Mouse (Mus musculus): ENCODE data around the gene Spsb1. TPM values are rescaled to one million over a fixed set of nuclear protein-coding genes. Genes with fewer than 3 reads are reported as not detected.

Spsb1 gene
- total RNA-seq, 2 experiments from 2014 or later: 5.5 to 16.1 TPM

DNA sequence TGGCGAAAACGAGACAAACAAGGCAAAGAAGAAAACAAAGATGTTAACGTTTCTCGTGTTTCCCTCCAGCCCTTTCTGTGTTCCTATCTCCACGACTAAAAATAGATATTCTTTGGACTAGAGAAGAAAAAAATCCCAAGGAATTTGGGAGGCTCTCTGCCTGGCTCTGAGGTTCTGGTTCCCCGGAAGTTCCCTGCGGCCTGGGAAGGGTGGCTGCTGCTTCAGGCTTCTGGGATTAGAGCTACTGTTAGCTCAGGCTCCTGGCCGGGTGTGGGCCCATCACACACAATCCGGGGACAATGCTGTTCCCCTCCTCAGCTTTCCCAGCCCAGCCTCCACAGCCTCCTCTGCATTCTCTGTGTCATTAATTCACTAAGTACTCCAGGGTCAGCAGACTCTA lies 86.8 kb downstream of the Spsb1 start:
- no peak for DNase-seq
- peak overlapping the region; percentile 61 for H3K27ac ChIP-seq
- no peak overlapping the region for H3K4me3 ChIP-seq
- no peak for TF ChIP-seq CTCF (IDR thresholded peaks at IDR 0.05)
- intact Hi-C loops (cut with DNase I): no loop called here

- Histone ChIP-seq H3K27ac (no peak overlapping the region), H3K4me3 (no peak overlapping the region)
- no peak for DNase-seq
- no peak for TF ChIP-seq CTCF (IDR thresholded peaks at IDR 0.05)
- intact Hi-C loops (cut with DNase I): no loop called here
These were observed 87.5 kb downstream of the Spsb1 start for GRCm38 (mm10) chr4:149867351-149867750.

DNA sequence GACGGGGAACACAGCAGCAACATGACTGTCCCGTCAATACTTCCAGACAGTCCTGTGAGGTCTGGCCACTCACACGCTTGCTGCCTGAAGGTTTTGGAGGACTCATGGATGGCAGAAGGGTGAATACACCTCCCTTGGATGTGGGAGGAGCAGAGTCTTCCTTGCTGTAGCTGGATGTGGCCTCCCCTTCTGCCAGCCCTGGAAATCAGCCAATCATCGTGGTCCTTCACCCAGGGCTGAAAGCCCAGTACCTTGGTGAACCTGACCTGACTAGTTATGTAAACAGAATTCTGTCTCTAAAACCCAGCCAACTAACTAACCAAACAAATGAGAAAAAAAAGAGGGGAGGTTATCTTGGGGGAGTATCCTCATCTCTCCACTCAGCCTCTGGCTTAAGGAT lies 90.4 kb downstream of the Spsb1 start:
- TF ChIP-seq CTCF (IDR thresholded peaks at IDR 0.05): no peak
- DNase-seq: no peak
- H3K4me3 ChIP-seq: no peak overlapping the region
- intact Hi-C loops (cut with DNase I): no loop called here
- H3K27ac ChIP-seq: no peak overlapping the region

GRCm38 (mm10) chr4:149863522-149863921 lies 91.3 kb downstream of the Spsb1 start:
- no peak overlapping the region for H3K4me3 ChIP-seq
- intact Hi-C loops (cut with DNase I): no loop called here
- no peak overlapping the region for H3K27ac ChIP-seq
- TF ChIP-seq CTCF (IDR thresholded peaks at IDR 0.05): no peak
- no peak for DNase-seq

DNA sequence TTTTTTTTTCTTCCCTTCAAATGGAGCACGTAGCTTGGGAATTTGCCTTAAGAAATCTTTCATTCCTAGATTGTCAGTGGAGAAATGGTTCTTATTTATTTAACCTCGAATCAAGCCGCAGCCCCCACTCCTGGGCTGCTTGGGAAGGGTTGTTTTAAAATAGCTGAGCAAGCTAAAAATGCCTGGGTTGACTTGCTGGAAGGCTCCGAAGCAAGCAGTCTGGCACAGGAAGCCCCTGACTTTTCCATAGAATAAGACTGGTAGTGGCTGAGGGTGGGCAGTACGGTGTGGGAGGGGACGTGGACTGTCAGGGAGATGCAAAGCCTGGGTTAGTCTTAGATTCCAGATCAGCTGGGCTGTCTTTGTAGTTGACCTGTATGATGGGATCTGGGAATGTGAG lies 94.5 kb downstream of the Spsb1 start:
- no peak overlapping the region for H3K4me3 ChIP-seq
- intact Hi-C loops (cut with DNase I): no loop called here
- TF ChIP-seq CTCF (IDR thresholded peaks at IDR 0.05): no peak

DNA sequence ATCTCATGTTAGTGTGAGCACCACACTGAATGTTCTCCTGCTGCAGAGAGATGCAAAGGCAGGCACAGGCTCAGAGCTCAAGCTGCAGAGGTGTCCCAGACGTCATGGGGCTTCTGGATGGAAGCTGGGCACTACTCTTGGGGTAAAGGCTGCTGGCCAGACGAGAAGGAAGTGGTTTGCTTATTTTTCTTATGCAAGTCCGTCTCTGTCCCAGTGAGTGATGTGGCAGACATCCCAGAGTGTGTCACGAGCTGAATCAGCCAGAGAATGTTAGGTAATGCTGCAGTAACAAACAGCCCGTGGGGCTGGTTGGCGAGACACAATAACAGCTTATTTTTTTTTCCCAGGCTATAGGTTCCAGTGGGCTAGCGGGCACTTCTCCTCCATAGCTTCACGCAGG lies 96.3 kb downstream of the Spsb1 start:
- no peak for DNase-seq
- H3K4me3 ChIP-seq: no peak overlapping the region
- TF ChIP-seq CTCF (IDR thresholded peaks at IDR 0.05): no peak
- intact Hi-C loops (cut with DNase I): no loop called here
- no peak overlapping the region for H3K27ac ChIP-seq

More for the DNA sequence above, 94.5 kb downstream of the Spsb1 start:
- DNase-seq: no peak
- no peak overlapping the region for H3K27ac ChIP-seq

GRCm38 (mm10) chr4:149858097-149858496 lies 96.7 kb downstream of the Spsb1 start:
- no peak for DNase-seq
- TF ChIP-seq CTCF (IDR thresholded peaks at IDR 0.05): no peak
- intact Hi-C loops (cut with DNase I): no loop called here
- Histone ChIP-seq H3K4me3 (no peak overlapping the region), H3K27ac (no peak overlapping the region)

DNA sequence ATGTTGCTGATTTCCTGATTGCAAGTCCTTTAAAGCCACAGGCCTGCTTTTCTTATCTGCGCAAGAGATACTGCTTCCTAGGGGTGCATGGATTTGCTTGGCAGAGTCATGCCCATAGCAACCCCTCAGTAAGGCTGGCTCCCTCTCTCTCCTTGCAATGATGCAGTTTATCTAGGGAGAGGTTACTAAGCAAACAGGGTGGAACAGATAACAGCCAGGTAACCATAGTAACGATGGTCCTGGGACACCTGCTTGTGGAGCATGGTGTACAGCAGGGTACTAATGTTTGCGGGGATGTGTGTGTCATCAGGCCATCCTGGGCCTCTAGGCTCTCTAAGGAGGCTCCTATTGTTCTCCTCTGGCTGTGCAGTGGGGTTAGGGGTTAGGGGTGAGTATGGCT lies 97.2 kb downstream of the Spsb1 start:
- TF ChIP-seq CTCF (IDR thresholded peaks at IDR 0.05): no peak
- Histone ChIP-seq H3K27ac (no peak overlapping the region), H3K4me3 (no peak overlapping the region)
- intact Hi-C loops (cut with DNase I): no loop called here
- DNase-seq: no peak

GRCm38 (mm10) chr4:149855892-149856807 lies 98.7 kb downstream of the Spsb1 start:
- Histone ChIP-seq H3K27ac (no peak overlapping the region), H3K4me3 (no peak overlapping the region)
- no peak for DNase-seq
- TF ChIP-seq CTCF (IDR thresholded peaks at IDR 0.05): no peak
- intact Hi-C loops (cut with DNase I): no loop called here

GRCm38 (mm10) chr4:149855180-149855891 lies 99.5 kb downstream of the Spsb1 start:
- no peak overlapping the region for H3K27ac ChIP-seq
- no peak for DNase-seq
- no peak overlapping the region for H3K4me3 ChIP-seq
- intact Hi-C loops (cut with DNase I): no loop called here
- TF ChIP-seq CTCF (IDR thresholded peaks at IDR 0.05): no peak

GRCm38 (mm10) chr4:149854770-149855169 lies 100.1 kb downstream of the Spsb1 start:
- peak overlapping the region; percentile 45 for H3K4me3 ChIP-seq

GRCm38 (mm10) chr4:149854301-149854708 lies 100.5 kb downstream of the Spsb1 start:
- Histone ChIP-seq H3K27ac (peak overlapping the region; percentile 43), H3K4me3 (peak overlapping the region; percentile 45)
- intact Hi-C loops (cut with DNase I): no loop called here
- peak; percentile 44 for TF ChIP-seq CTCF (IDR thresholded peaks at IDR 0.05)
- DNase-seq: peak; percentile 71

More at GRCm38 (mm10) chr4:149854770-149855169, 100.1 kb downstream of the Spsb1 start:
- intact Hi-C loops (cut with DNase I): no loop called here
- TF ChIP-seq CTCF (IDR thresholded peaks at IDR 0.05): no peak
- peak overlapping the region; percentile 35; the same call in 1 of the 2 replicates for H3K27ac ChIP-seq
- DNase-seq: no peak

- Histone ChIP-seq H3K27ac (peak overlapping the region; percentile 43), H3K4me3 (no peak overlapping the region)
- intact Hi-C loops (cut with DNase I): no loop called here
- no peak for DNase-seq
- TF ChIP-seq CTCF (IDR thresholded peaks at IDR 0.05): no peak
These were observed 101.1 kb downstream of the Spsb1 start for GRCm38 (mm10) chr4:149853698-149854284.
